Mouse (Mus musculus) lung, adult 2 months (tissue): ENCODE results near the gene Wfikkn1.

Experiments
- CTCF ChIP-seq: fragments of 200-500 bp; IDR thresholded peaks from 2 replicates; pipeline ENCODE4 v1.5.1; 2011; ENCODE audit warnings: mild to moderate bottlenecking, low read length, control low read depth; ENCODE audit not compliant: insufficient read depth
- POLR2A ChIP-seq: fragments of 200-500 bp; IDR thresholded peaks from 2 replicates; pipeline ENCODE4 v1.6.1; 2011; ENCODE audit warnings: low read depth, mild to moderate bottlenecking, control low read depth, low read length, borderline replicate concordance; ENCODE audit errors: extremely low read depth

GRCm38 (mm10) chr17:25925348-25925747 is 44.7 kb upstream of the Wfikkn1 start:
- no peak for TF ChIP-seq CTCF
- no peak for TF ChIP-seq POLR2A
